Mouse (Mus musculus) neural tube, embryonic 12.5 days (tissue): ENCODE measurements around the gene BC005537. TPM values are rescaled to one million over a fixed set of nuclear protein-coding genes. Genes with fewer than 3 reads are reported as not detected.
"Not testable (repeated sequence)": the region's sequence is repeated elsewhere in the genome, so short reads cannot be mapped to it uniquely, and the experiment has no call there.

Experiments used
- ATAC-seq: fragments of 200-750 bp; cut with Nextera tagmentation; 2 replicates; pipeline ENCODE4 v1.8.0; 2017; ENCODE audit warnings: low read depth, mild to moderate bottlenecking, moderate TSS enrichment, moderate library complexity; ENCODE audit not compliant: low FRiP score
- H3K27ac ChIP-seq: fragments of 300-500 bp; sonication (generic); 2 replicates; pipeline ENCODE4 v1.5.1; 2016
- H3K27me3 ChIP-seq: fragments of 300-500 bp; sonication (generic); replicated peaks from 2 replicates; pipeline ENCODE4 v1.6.1; 2016; ENCODE audit warnings: mild to moderate bottlenecking
- H3K36me3 ChIP-seq: fragments of 300-500 bp; sonication (generic); 2 replicates; pipeline ENCODE4 v1.6.1; 2016; ENCODE audit warnings: mild to moderate bottlenecking
- H3K4me1 ChIP-seq: fragments of 300-500 bp; sonication (generic); 2 replicates; pipeline ENCODE4 v1.6.1; 2016
- H3K4me2 ChIP-seq: fragments of 300-500 bp; sonication (generic); replicated peaks from 2 replicates; pipeline ENCODE4 v1.6.1; 2016; ENCODE audit warnings: mild to moderate bottlenecking
- H3K4me3 ChIP-seq: fragments of 300-500 bp; sonication (generic); 2 replicates; pipeline ENCODE4 v1.5.1; 2016
- H3K9ac ChIP-seq: fragments of 300-500 bp; sonication (generic); 2 replicates; pipeline ENCODE4 v1.6.1; 2016; ENCODE audit warnings: mild to moderate bottlenecking
- H3K9me3 ChIP-seq: fragments of 300-500 bp; sonication (generic); 2 replicates; pipeline ENCODE4 v1.6.1; 2016; ENCODE audit warnings: mild to moderate bottlenecking
- WGBS: fragments of 180-500 bp; shearing (Covaris S2); methylation state at CpG from one replicate; pipeline ENCODE4 v1.1.7; 2016; 5-methylcytosine and 5-hydroxymethylcytosine counted together
- polyA plus RNA-seq: library from polyadenylated mRNA; unstranded; fragments of >200 nt; fragmentation: Nextera tagmentation; extraction: Ambion mirVana; gene quantifications from 2 replicates; pipeline ENCODE4 v1.2.1, GENCODE M21; 2016

The BC005537 gene
- polyA plus RNA-seq, 1 experiment from 2014 or later: 24.1 TPM

- peak within 1 kb of the TSS; percentile 93 for H3K9ac ChIP-seq
- peaks cover 16% of the 10 kb centered on the region for H3K4me1 ChIP-seq
- WGBS: under 1% methylated on average over 89 of the region's 90 CpGs
- peak within 1 kb of the TSS; percentile 70 for H3K4me2 ChIP-seq
- no peaks in the 10 kb centered on the region for H3K36me3 ChIP-seq
- peak; percentile 93 for ATAC-seq
- no peaks in the 10 kb centered on the region for H3K27me3 ChIP-seq
- no peaks in the 10 kb centered on the region for H3K9me3 ChIP-seq
- peak within 1 kb of the TSS; percentile 92 for H3K4me3 ChIP-seq
- peak within 1 kb of the TSS; percentile 86 for H3K27ac ChIP-seq
Observed at GRCm38 (mm10) chr13:24831353-24832130, 30.1 kb downstream of the BC005537 start, which contains the start of the genes Acot13 and Tdp2. Gene Acot13, minus strand, starts transcription at chr13:24831540. Gene Tdp2, plus strand, starts transcription at chr13:24831679.

- Histone ChIP-seq H3K4me3 (peak overlapping the region; percentile 92), H3K4me2 (peak overlapping the region; percentile 70), H3K9ac (peak overlapping the region; percentile 93), H3K27ac (peak overlapping the region; percentile 86; the same call in 1 of the 2 replicates), H3K4me1 (peaks cover 16% of the 10 kb centered on the region), H3K27me3 (no peaks in the 10 kb centered on the region), H3K36me3 (no peaks in the 10 kb centered on the region), H3K9me3 (no peaks in the 10 kb centered on the region)
- peak; percentile 62 for ATAC-seq
- 5% methylated on average over 21 of the region's 21 CpGs for WGBS
Observed at GRCm38 (mm10) chr13:24832131-24832810, 30.8 kb downstream of the BC005537 start.

GRCm38 (mm10) chr13:24832811-24833155 lies 31.3 kb downstream of the BC005537 start:
- ATAC-seq: no peak
- Histone ChIP-seq H3K9ac (peak overlapping the region; percentile 93), H3K4me1 (peaks cover 16% of the 10 kb centered on the region), H3K36me3 (no peaks in the 10 kb centered on the region), H3K27me3 (no peaks in the 10 kb centered on the region), H3K27ac (no peak overlapping the region), H3K4me2 (peak overlapping the region; percentile 70), H3K9me3 (no peaks in the 10 kb centered on the region), H3K4me3 (peak overlapping the region; percentile 92)
- 69% methylated on average over 2 of the region's 2 CpGs for WGBS

GRCm38 (mm10) chr13:24837765-24838164 lies 36.3 kb downstream of the BC005537 start:
- WGBS: 92% methylated on average over 8 of the region's 8 CpGs

DNA sequence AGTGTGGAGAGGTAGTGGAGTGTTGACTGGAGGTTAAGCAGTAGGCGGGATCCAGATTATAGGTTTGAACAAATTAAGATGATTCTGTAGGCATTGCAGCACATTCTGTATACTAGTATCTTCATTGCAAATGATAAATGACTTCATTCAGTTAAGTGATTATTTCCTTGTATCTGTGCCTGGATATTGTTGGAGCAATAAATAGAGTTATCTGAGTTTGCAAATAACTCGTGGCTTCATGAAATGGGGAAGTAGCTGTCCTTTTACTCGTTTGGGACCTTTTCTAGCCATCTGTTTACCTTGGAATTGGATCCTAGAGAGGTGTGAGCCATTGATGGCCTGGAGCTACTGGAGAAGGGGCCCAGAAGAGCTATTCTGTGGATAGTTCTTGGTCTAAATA lies 38.4 kb downstream of the BC005537 start:
- Histone ChIP-seq H3K9me3 (no peaks in the 10 kb centered on the region), H3K27ac (no peak overlapping the region), H3K9ac (no peak overlapping the region), H3K4me2 (no peak overlapping the region), H3K4me3 (no peak overlapping the region), H3K4me1 (peaks cover 5% of the 10 kb centered on the region), H3K36me3 (peaks cover 15% of the 10 kb centered on the region; the same call in 1 of the 2 replicates), H3K27me3 (no peaks in the 10 kb centered on the region)
- 82% methylated on average over 3 of the region's 3 CpGs for whole genome bisulfite sequencing
- no peak for ATAC-seq

More at GRCm38 (mm10) chr13:24837765-24838164, 36.3 kb downstream of the BC005537 start:
- not testable (repeated sequence) for H3K27ac ChIP-seq, H3K9ac ChIP-seq, ATAC-seq, H3K9me3 ChIP-seq, H3K4me2 ChIP-seq, H3K27me3 ChIP-seq, H3K4me1 ChIP-seq, H3K4me3 ChIP-seq
- H3K36me3 ChIP-seq: peaks cover 15% of the 10 kb centered on the region; the same call in 1 of the 2 replicates

- Histone ChIP-seq H3K4me3 (no peak overlapping the region), H3K27ac (no peak overlapping the region), H3K4me1 (peaks cover 8% of the 10 kb centered on the region), H3K4me2 (no peak overlapping the region), H3K27me3 (no peaks in the 10 kb centered on the region), H3K36me3 (peaks cover 15% of the 10 kb centered on the region; the same call in 1 of the 2 replicates), H3K9me3 (no peaks in the 10 kb centered on the region), H3K9ac (no peak overlapping the region)
- WGBS: 91% methylated on average over 3 of the region's 3 CpGs
- ATAC-seq: no peak
Observed at GRCm38 (mm10) chr13:24841702-24842101, 40.2 kb downstream of the BC005537 start.

- H3K9me3 ChIP-seq: no peaks in the 10 kb centered on the region
- peak; percentile 96 for ATAC-seq
- H3K27me3 ChIP-seq: no peaks in the 10 kb centered on the region
- peak within 1 kb of the TSS; percentile 96 for H3K4me2 ChIP-seq
- H3K4me1 ChIP-seq: peaks cover 8% of the 10 kb centered on the region
- WGBS: 11% methylated on average over 40 of the region's 40 CpGs
- H3K27ac ChIP-seq: no peak within 1 kb of the TSS
- peak within 1 kb of the TSS; percentile 63 for H3K9ac ChIP-seq
- peak within 1 kb of the TSS; percentile 56 for H3K4me3 ChIP-seq
- H3K36me3 ChIP-seq: peaks cover 11% of the 10 kb centered on the region; the same call in 1 of the 2 replicates
Observed at GRCm38 (mm10) chr13:24844983-24845955, 43.8 kb downstream of the BC005537 start, which contains the start of gene D130043K22Rik. Gene D130043K22Rik, plus strand, starts transcription at chr13:24845135.

DNA sequence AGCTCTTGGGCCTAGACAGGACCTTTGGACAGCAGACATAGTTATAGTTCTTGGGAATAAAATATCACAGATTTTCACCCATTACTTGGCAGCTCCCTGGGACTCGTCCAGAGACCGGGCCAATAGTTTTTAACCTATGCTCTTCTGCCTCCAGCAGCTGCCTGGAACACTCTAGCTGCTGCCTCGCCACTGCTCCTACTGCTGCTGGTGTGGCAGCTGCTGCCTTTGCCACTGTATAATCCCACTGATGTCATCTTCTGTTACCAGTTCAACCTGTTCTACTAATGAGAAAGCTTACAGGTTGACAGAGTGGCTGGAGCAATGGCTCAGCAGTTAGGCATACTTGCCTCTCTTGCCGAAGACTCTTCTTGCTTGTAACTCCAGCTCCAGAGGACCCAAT lies 47.9 kb downstream of the BC005537 start:
- 86% methylated on average over 4 of the region's 4 CpGs for WGBS

GRCm38 (mm10) chr13:24851989-24852388 lies 50.5 kb downstream of the BC005537 start:
- no peak overlapping the region for H3K4me2 ChIP-seq
- no peak overlapping the region for H3K27ac ChIP-seq
- H3K27me3 ChIP-seq: no peaks in the 10 kb centered on the region
- H3K9me3 ChIP-seq: no peaks in the 10 kb centered on the region
- no peak overlapping the region for H3K9ac ChIP-seq
- H3K4me3 ChIP-seq: no peak overlapping the region
- no peaks in the 10 kb centered on the region for H3K4me1 ChIP-seq
- ATAC-seq: no peak
- H3K36me3 ChIP-seq: no peaks in the 10 kb centered on the region
- 83% methylated on average over 2 of the region's 2 CpGs for WGBS

More for the DNA sequence above, 47.9 kb downstream of the BC005537 start:
- no peak overlapping the region for H3K4me2 ChIP-seq
- no peak overlapping the region for H3K4me3 ChIP-seq
- no peak for ATAC-seq
- no peaks in the 10 kb centered on the region for H3K9me3 ChIP-seq
- peaks cover 8% of the 10 kb centered on the region for H3K4me1 ChIP-seq
- H3K27ac ChIP-seq: no peak overlapping the region
- no peaks in the 10 kb centered on the region for H3K36me3 ChIP-seq
- no peak overlapping the region for H3K9ac ChIP-seq
- no peaks in the 10 kb centered on the region for H3K27me3 ChIP-seq

- ATAC-seq: no peak
- Histone ChIP-seq H3K4me1 (no peaks in the 10 kb centered on the region), H3K4me2 (no peak overlapping the region), H3K9me3 (no peaks in the 10 kb centered on the region), H3K36me3 (no peaks in the 10 kb centered on the region), H3K4me3 (no peak overlapping the region), H3K27me3 (no peaks in the 10 kb centered on the region), H3K27ac (no peak overlapping the region), H3K9ac (no peak overlapping the region)
- WGBS: 85% methylated on average over 3 of the region's 3 CpGs
Observed at GRCm38 (mm10) chr13:24852570-24852969, 51.1 kb downstream of the BC005537 start.

DNA sequence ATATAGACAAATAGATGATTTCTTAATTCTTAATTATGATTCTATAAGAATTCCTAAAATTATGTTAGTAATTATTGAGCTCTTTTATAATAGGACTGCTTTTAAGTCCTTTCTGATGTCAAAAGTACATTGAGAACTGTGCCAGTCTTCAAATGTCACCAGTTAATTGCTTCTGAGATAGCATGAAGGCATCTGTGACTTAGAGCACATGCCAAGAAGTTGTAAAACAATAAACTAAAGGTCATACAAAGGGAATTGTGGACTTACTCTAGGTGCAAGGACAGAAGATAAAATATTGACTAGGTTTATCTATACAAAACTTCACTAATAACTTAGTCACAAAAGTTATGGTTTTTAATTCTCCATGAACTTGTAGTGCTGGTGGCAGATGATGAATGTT lies 57.7 kb downstream of the BC005537 start:
- H3K27me3 ChIP-seq: no peaks in the 10 kb centered on the region
- H3K36me3 ChIP-seq: no peaks in the 10 kb centered on the region
- H3K27ac ChIP-seq: no peak overlapping the region
- no peak for ATAC-seq
- H3K9me3 ChIP-seq: no peaks in the 10 kb centered on the region
- no peak overlapping the region for H3K4me3 ChIP-seq
- H3K9ac ChIP-seq: no peak overlapping the region
- H3K4me2 ChIP-seq: no peak overlapping the region
- H3K4me1 ChIP-seq: no peaks in the 10 kb centered on the region; the same call in 1 of the 2 replicates
